Mouse (Mus musculus): ENCODE measurements around the gene Slc35g1. TPM values are rescaled to one million over a fixed set of nuclear protein-coding genes. Genes with fewer than 3 reads are reported as not detected.
"Not testable (repeated sequence)": the region's sequence is repeated elsewhere in the genome, so short reads cannot be mapped to it uniquely, and the experiment has no call there.

Slc35g1 gene
- total RNA-seq (2021), result 22.5 and 28.3 TPM in 2 replicates
- long read RNA-seq, transcript Slc35g1-201 (3 exons, 3,474 nt), result major isoform, 38 of 47 reads
- long read RNA-seq, partial matches to known transcripts, result 6 of 47 reads
- long read RNA-seq, other reads (novel, unspliced or antisense), result 3 of 47 reads

DNA sequence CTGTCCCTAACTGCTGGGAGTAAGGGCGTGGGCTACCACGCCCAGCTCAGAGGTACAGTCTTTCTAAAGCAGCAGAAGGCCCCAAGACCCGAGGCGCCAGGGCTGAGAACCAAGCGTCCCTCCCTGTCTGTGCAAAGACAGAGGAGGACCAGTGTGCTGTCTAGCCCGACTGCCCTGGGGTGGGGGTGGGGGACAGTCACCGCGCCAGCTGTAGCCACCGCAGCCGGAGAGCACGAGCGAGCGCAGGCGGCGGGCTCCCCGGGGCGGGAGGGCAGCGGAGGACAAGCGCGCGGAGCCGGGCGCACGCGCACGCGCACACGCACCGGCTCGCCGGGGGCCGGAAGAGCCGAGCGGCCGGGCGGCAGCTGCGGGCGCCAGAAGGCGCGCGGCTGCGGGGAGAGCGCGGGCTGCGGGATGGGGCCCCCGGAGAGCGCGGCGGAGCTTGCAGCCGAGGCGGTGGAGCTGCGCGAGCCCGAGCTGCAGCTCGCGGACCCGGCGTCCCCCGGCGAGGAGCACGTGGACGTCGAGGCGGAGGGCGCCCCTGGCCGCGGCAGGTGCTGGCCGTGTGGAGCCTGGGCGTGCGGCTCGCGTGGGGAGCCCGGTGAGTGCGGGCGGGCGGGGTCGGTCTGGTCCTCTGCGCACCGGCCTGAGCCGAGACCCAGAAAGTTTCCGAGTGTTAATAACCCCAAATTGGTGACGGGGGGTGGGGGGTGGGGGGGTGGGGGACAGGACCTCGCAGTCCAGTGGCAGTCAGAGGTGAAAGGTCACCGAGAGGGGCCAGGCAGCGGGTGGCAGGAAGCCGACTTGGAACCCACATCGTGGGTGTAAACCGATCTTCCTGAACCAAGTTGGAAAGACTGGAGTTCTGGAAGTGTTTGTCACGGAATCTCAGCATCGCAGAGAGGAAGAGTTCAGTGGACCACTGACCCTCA, at the start of gene Slc35g1:
Gene Slc35g1, plus strand, starts transcription at position 280 of the 932 bp plus-strand sequence.
- peak; percentile 74 for DNase-seq

DNA sequence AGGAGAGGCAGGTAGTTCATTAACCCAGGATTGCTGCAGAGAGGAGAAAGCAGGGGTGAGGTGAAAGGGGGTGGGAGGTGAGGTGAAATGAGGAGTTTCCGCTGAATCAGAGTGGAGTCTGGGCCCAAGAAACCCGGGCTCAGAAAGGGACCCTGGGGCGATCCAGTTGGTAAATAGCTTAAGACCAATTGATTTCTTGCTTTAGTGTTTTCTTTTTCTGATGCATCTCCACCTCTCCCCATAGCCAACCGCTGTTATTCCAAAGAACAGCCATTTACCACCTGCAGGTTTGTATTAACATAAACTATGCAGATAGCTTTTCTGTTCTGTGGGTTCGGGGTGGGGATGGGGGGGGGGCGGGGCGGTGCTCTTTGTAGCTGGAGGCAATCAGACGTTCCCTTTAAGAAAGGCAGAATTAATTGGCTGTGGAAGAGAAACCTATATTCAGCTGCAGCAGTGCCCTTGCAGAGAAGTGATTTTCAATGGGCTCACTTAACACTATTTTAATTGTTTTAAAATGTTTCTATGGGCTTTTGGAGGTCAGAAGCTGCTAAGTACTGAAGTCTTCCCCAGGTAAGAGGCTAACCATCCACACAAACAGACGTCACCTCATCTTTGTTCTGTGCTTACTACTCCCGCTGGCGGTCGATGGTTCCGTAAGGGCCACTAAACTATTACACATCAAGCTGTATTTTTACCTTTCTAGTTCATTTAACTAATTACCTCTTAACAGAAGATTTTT, 47.3 kb upstream of the Slc35g1 start:
- no peak for DNase-seq

GRCm38 (mm10) chr19:38349013-38349341, 46.8 kb upstream of the Slc35g1 start:
- no peak for DNase-seq

GRCm38 (mm10) chr19:38351202-38351601, 44.6 kb upstream of the Slc35g1 start:
- no peak for DNase-seq

- DNase-seq, result no peak
These were observed 44.1 kb upstream of the Slc35g1 start for GRCm38 (mm10) chr19:38351728-38352127.

DNA sequence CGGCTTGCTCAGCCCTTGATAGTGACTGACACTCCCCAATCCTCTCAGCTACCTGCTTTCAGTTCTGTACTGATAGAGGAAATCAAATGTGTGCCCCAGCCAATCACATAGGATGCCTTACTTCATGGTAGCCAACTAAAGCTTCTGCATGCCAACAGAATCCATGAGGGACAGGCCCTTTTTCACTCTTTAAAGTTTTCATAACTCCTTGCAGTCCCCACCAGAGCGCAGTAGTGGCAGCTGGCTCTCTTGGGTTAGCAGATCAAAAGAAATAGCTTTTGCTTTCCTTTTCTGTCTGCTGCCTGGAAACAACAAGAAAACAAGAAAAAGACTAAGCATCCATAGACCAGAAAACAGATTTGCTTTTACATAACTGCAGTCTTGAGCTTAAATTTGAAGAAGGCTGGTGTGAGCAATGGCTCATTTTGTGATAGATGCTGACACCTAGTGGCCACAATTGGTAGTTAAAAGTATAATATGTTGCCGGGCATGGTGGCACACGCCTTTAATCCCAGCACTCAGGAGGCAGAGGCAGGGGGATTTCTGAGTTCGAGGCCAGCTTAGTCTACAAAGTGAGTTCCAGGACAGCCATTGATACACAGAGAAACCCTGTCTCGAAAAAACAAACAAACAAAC, 43.2 kb upstream of the Slc35g1 start:
- DNase-seq, result no peak

GRCm38 (mm10) chr19:38354279-38354678, 41.5 kb upstream of the Slc35g1 start:
- no peak for DNase-seq

GRCm38 (mm10) chr19:38354819-38355360, 40.9 kb upstream of the Slc35g1 start:
- DNase-seq, result peak; percentile 35

- no peak for DNase-seq
These were observed 39.5 kb upstream of the Slc35g1 start for GRCm38 (mm10) chr19:38356211-38356828.

GRCm38 (mm10) chr19:38357956-38358623, 37.7 kb upstream of the Slc35g1 start:
- DNase-seq, result no peak

DNA sequence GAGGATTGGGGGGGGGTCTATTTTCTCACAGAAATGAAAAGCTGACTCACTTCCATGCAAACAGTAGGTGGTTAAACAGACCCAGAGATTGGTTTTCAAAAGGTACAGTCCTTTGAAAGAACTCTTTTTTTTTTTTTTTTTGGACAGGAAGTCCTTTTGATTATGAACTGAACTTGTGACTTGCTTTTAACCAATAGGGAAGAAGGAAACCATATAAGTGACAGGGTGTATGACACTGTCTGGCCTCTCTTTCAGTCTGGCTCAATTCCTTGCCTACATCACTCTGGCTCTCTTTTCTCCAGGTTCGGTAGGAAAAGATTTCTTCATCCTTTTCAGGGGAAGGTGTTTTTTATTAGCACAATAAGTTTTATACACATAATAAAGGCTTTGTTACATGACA, 36.5 kb upstream of the Slc35g1 start:
- DNase-seq, result no peak

- DNase-seq, result no peak
These were observed 33.9 kb upstream of the Slc35g1 start for GRCm38 (mm10) chr19:38361850-38362249.

DNA sequence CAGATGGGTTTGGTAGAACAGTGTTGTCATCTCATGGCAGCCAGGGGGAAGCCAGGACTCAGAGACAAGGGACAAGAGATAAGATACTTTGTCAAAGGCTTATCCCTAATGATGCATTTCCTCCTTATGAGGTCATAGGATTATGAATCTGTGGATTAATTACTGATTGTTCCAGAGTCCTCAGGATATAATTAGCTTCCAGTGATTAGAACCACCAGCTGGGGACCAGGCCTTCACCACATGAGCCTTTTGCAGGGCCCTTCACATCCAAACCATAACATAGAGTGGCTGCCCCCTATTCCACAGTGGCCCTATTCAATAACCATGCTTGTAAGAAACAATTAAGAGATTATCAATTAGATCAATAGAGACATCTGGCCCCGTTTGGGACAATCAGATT, 32.4 kb upstream of the Slc35g1 start:
- DNase-seq, result no peak

DNA sequence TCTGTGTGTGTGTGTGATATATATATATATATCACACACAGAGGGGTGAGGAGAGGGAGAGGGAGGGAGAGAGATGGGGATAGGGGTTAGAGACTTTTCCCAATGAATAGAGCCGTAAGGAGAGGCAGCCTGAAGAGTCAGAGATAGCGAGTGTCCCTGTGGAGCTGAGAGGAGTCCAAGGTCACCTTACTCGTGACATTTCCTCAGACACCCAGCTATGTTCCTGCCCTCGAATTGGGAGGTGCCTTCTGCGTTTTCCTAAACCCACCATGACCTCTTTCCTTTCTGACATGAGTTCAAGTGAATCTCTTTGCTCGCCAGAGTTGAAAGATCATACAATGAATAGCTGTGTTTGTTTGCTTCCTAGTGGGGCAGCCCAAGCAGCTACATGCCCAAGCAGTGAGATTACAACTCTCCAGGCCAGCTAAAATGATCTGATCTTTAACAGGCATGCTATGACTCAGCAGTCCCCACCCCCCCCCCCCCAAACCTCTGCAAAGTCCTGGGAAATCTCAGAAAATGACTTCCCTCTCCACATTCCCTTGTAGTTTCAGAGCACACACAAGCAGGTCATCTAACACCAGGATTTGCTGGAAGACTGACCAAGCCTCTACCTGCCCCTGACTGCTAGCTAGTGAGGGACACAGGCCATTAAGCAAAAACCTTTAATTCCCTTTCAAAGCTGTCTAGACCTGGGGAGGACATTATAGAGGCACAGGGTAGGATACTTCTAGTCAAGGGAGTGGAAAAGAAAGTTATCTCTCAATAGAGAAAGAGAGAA, 31.7 kb upstream of the Slc35g1 start:
- no peak for DNase-seq

GRCm38 (mm10) chr19:38364939-38365614, 30.7 kb upstream of the Slc35g1 start:
- peak; percentile 27 for DNase-seq

DNA sequence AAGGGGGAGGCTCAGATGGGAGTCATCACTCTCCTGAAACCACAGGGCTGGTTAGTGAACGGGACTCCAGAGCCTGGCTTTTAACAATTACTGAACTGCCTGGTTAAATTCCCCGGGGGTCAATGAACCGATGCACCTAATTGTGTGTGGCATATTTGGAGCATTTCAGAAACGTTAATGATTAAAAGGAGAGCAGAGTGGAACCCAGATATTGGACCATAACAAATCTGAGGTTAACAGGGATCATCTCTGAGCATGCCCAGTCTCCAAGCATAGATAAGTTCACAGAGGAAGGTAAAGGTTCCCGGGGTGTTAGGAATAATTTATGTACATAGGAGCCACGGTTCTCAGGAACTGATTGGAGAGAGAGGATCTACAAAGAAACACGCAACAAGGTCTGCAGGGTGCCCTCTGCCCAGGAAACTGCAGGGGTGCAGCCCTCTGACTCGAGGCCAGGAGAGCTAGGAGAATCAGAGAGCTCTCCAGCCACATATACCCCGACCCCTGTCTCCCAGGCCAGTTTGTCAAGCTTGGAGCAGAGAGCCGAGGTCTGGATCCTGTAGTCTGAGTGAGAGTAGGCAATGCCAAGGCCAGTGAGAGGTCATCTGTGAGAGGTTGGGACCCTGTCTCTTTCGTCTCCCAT, 23.2 kb upstream of the Slc35g1 start:
- DNase-seq, result no peak

- no peak for DNase-seq
These were observed 22.4 kb upstream of the Slc35g1 start for GRCm38 (mm10) chr19:38373371-38373770.

DNA sequence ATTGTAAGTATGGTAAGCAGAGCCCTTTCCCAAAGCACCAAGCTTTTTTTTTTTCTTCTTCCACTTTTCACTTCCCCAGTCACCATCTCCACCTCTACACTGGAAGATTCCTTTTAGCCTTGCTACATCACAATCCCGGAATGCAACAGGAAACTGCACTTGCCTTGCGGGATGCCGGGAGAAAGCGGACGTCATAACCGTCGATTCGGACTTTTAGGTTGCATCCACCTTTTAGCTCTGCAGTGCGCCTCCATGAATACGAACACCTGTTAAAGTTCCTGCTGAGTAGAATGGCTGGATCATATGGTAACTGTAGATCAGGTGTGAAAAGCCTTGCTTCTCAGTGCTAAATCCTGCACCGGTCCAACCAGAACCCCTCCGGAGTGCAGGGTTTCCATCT, 12.0 kb upstream of the Slc35g1 start:
- no peak for DNase-seq

DNA sequence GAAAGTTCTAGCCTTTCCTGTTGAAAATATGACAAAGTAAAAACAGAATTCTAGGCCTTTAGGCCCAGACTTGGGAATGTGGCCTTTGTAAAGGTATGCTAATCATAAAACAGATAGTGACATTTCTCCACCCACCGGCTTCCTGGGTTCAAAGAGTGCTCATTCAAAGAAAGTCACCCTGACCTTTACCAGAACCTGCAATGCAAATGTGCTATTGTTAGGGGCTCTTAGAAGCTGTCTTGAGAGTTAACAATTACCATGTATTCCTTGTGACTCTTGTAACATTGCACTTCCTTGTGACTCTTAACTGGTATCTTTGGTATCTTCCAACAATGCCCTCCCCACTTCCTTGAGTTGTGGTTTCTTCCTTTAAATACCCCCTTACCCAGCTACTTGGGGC, 8.8 kb upstream of the Slc35g1 start:
- not testable (repeated sequence) for DNase-seq

Data from adrenal gland, postnatal 25 days (tissue).